ENCODE assay signal across 8 mouse cellular contexts in the genomic region with DNA sequence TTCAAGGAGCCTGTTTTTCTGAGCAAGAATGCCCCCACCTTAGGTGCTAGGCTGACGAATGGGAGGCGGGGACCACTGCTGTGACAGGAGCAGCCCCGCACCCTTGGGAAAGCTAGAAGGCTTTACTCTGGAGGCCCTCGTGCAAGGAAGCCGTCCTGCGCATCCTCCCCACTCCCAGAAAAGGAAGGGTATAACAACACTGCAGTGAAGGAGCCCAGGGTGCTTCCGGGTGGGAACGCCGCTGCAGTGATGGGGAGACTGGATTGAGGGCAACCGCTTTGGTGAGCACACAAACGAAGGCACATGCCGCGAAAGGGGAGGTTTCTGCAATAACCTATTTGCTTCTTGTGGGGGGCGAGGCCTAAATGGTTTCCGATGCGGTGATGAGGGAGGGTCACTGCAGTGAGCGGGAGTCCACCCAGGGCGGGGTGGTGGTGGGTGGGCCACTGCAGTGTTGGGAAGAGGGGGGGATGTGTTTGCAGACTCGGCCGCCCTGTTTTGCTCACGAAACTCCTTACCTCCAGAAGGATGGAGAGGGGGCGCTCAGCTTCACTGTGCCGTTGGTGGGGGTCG. TPM values are rescaled to one million over a fixed set of nuclear protein-coding genes. Genes with fewer than 3 reads are reported as not detected.
DNase-seq lines count a peak whose midpoint lies in the region; ATAC-seq and TF ChIP-seq lines count a peak whose summit lies in the region.

A gene (plus strand): TSS at position 106 of the 573 bp plus-strand sequence.

- ATAC-seq in heart, embryonic 14.5 days (ENCODE audit: insufficient number of reproducible peaks, insufficient read depth, low FRiP score, low read depth), result no peak
- no peak for ATAC-seq in G1E (ENCODE audit: extremely low read depth, insufficient number of reproducible peaks, low FRiP score, poor library complexity, severe bottlenecking)
- peak; percentile 63 for ATAC-seq in forebrain, embryonic 11.5 days (replicated peaks; ENCODE audit: low FRiP score)
- ATAC-seq in neural tube, embryonic 13.5 days (ENCODE audit: low read depth), result peak; percentile 78
- no peak for ATAC-seq in megakaryocyte progenitor cell, adult 5-6 weeks (replicated peaks; ENCODE audit: poor library complexity)

- intact Hi-C loops in left cerebral cortex, postnatal 14 days (cut with DNase I), result no loop called here

- peaks cover 5 to 21% of the 10 kb centered on the region in 2 experiments; a peak in 2 of 4 replicates for H3K4me1 ChIP-seq in heart, embryonic 14.5 days (ENCODE audit: control insufficient read depth in 2 of 2, insufficient read depth in 2 of 2, low read length in 2 of 2)
- H3K4me1 ChIP-seq in G1E (ENCODE audit: insufficient read depth, low read depth, low read length), result peaks cover 48% of the 10 kb centered on the region
- H3K4me1 ChIP-seq in forebrain, embryonic 11.5 days (replicated peaks; ENCODE audit: control insufficient read depth, insufficient read depth, low read length), result peaks cover 16% of the 10 kb centered on the region; the same call in 1 of the 2 replicates
- H3K4me1 ChIP-seq in neural tube, embryonic 13.5 days (replicated peaks), result peaks cover 28% of the 10 kb centered on the region

- H3K4me3 ChIP-seq in heart, embryonic 14.5 days (ENCODE audit: control insufficient read depth in 1 of 2, insufficient read depth in 1 of 2, low read depth in 1 of 2, low read length in 2 of 2), result peak within 1 kb of the TSS; percentile 51 to 52
- peak within 1 kb of the TSS; percentile 71 for H3K4me3 ChIP-seq in G1E (ENCODE audit: low read depth, low read length)
- peak within 1 kb of the TSS; percentile 46 for H3K4me3 ChIP-seq in forebrain, embryonic 11.5 days (ENCODE audit: low read depth, low read length)
- H3K4me3 ChIP-seq in neural tube, embryonic 13.5 days, result peak within 1 kb of the TSS; percentile 55

- peaks cover 63% of the 10 kb centered on the region for H3K27me3 ChIP-seq in heart, embryonic 14.5 days (ENCODE audit: control insufficient read depth, insufficient read depth, low read length)
- H3K27me3 ChIP-seq in G1E (ENCODE audit: insufficient read depth, low read length), result peaks cover 40% of the 10 kb centered on the region
- peaks cover 42% of the 10 kb centered on the region for H3K27me3 ChIP-seq in forebrain, embryonic 11.5 days (ENCODE audit: control insufficient read depth, insufficient read depth, low read length)
- H3K27me3 ChIP-seq in neural tube, embryonic 13.5 days, result peaks cover 70% of the 10 kb centered on the region

- H3K4me2 ChIP-seq in heart, embryonic 14.5 days (ENCODE audit: low read length), result peak within 1 kb of the TSS; percentile 88
- H3K4me2 ChIP-seq in forebrain, embryonic 11.5 days (ENCODE audit: low read depth, low read length, severe bottlenecking), result peak within 1 kb of the TSS; percentile 77
- H3K4me2 ChIP-seq in neural tube, embryonic 13.5 days, result peak within 1 kb of the TSS; percentile 70

- H3K36me3 ChIP-seq in heart, embryonic 14.5 days (ENCODE audit: control insufficient read depth, insufficient read depth, low read length), result no peaks in the 10 kb centered on the region
- H3K36me3 ChIP-seq in G1E (replicated peaks), result no peaks in the 10 kb centered on the region
- H3K36me3 ChIP-seq in forebrain, embryonic 11.5 days (ENCODE audit: control insufficient read depth, insufficient read depth, low read length), result no peaks in the 10 kb centered on the region
- no peaks in the 10 kb centered on the region for H3K36me3 ChIP-seq in neural tube, embryonic 13.5 days

- H3K9me3 ChIP-seq in heart, embryonic 14.5 days (ENCODE audit: control insufficient read depth, low read length), result no peaks in the 10 kb centered on the region
- peaks cover 8% of the 10 kb centered on the region for H3K9me3 ChIP-seq in G1E (replicated peaks)
- no peaks in the 10 kb centered on the region for H3K9me3 ChIP-seq in forebrain, embryonic 11.5 days (ENCODE audit: control insufficient read depth, low read length)
- no peaks in the 10 kb centered on the region for H3K9me3 ChIP-seq in neural tube, embryonic 13.5 days

- no peak for TF ChIP-seq CTCF in G1E (IDR thresholded peaks at IDR 0.05; ENCODE audit: low read depth, low read length)

- peak within 1 kb of the TSS; percentile 48 for H3K9ac ChIP-seq in heart, embryonic 14.5 days (ENCODE audit: low read length)
- H3K9ac ChIP-seq in forebrain, embryonic 11.5 days (ENCODE audit: low read length), result peak within 1 kb of the TSS; percentile 48
- H3K9ac ChIP-seq in neural tube, embryonic 13.5 days, result peak within 1 kb of the TSS; percentile 79

- WGBS in heart, embryonic 14.5 days, result 1% methylated on average over 24 of the region's 24 CpGs
- under 1% methylated on average over 23 of the region's 24 CpGs for WGBS in forebrain, embryonic 11.5 days
- under 1% methylated on average over 24 of the region's 24 CpGs for WGBS in neural tube, embryonic 13.5 days

- H3K27ac ChIP-seq in heart, embryonic 14.5 days (replicated peaks in 1 of 2; ENCODE audit: control insufficient read depth in 1 of 2, insufficient read depth in 1 of 2, low read depth in 2 of 2, low read length in 2 of 2), result no peak within 1 kb of the TSS
- no peak within 1 kb of the TSS for H3K27ac ChIP-seq in forebrain, embryonic 11.5 days (ENCODE audit: low read depth, low read length)
- peak within 1 kb of the TSS; percentile 67 for H3K27ac ChIP-seq in neural tube, embryonic 13.5 days (replicated peaks)

- no peak for DNase-seq in heart, adult 11 months
- no peak for DNase-seq in G1E (ENCODE audit: low spot score)
- DNase-seq in forebrain, embryonic 11.5 days (ENCODE audit: low spot score), result no peak
- peak; percentile 51 to 57 for DNase-seq in left cerebral cortex, postnatal 14 days (ENCODE audit: low spot score in 2 of 2)
- DNase-seq in thymus, postnatal 10 days (ENCODE audit: low spot score in 2 of 2), result no peak

RNA-seq across cellular contexts. Expression of the gene that starts here (rescaled TPM):
- polyA plus RNA-seq in heart, embryonic 14.5 days (2014; fragmentation: Nextera tagmentation; extraction: Ambion mirVana), result 0.23 and 0.54 TPM in 2 replicates
- not detected in 2 replicates for total RNA-seq in G1E (2014; fragmentation: Nextera tagmentation)
- total RNA-seq in G1E (2017), result 0.29 TPM in 1 of 2 replicates, not detected in the other
- 0.02 and 0.07 TPM in 2 replicates for polyA plus RNA-seq in G1E (2012)
- polyA plus RNA-seq in forebrain, embryonic 11.5 days (2014; fragmentation: Nextera tagmentation; extraction: Ambion mirVana), result 0.80 and 1.4 TPM in 2 replicates
- total RNA-seq in left cerebral cortex, postnatal 14 days (2021), result 10 to 100 TPM; 58.6 to 63.8 TPM
- 23.8 and 27.0 TPM in 2 replicates for polyA plus RNA-seq in neural tube, embryonic 13.5 days (2015; fragmentation: Nextera tagmentation; extraction: Ambion mirVana)
- total RNA-seq in megakaryocyte progenitor cell, adult 5-6 weeks (2015), result not detected in 2 replicates
- total RNA-seq in megakaryocyte progenitor cell, adult 5-6 weeks (2017), result not detected in 2 replicates

Comparison
In these comparisons a context has a peak if more than half of its experiments do, and no peak if none do; other contexts are left out.
1. RNA of the gene that starts here (total RNA-seq): 58.6 to 63.8 TPM in left cerebral cortex, postnatal 14 days; 0.29 TPM in G1E and not detected in megakaryocyte progenitor cell, adult 5-6 weeks; every median in the first group is over 10 times any median in the second.
2. RNA of the gene that starts here (polyA plus RNA-seq): 23.8 to 27.0 TPM in neural tube, embryonic 13.5 days; 0.80 to 1.4 TPM in forebrain, embryonic 11.5 days, 0.23 to 0.54 TPM in heart, embryonic 14.5 days and 0.02 to 0.07 TPM in G1E; every median in the first group is over 10 times any median in the second.
3. ATAC-seq: peak in forebrain, embryonic 11.5 days (single experiment) and neural tube, embryonic 13.5 days (single experiment); none in heart, embryonic 14.5 days (single experiment), G1E (single experiment) and megakaryocyte progenitor cell, adult 5-6 weeks (single experiment).
4. DNase-seq: peak in left cerebral cortex, postnatal 14 days (2 of 2); none in heart, adult 11 months (single experiment), G1E (single experiment), forebrain, embryonic 11.5 days (single experiment) and thymus, postnatal 10 days (0 of 2).
5. Peak in every context shown above with its lines, with median percentiles within 50 percentile points of each other: H3K4me2 ChIP-seq, H3K4me3 ChIP-seq and H3K9ac ChIP-seq.